Mouse (Mus musculus): Measurements from ENCODE around the gene Cntfr. TPM values are rescaled to one million over a fixed set of nuclear protein-coding genes. Genes with fewer than 3 reads are reported as not detected.
A peak's percentile ranks its signal among the peaks of the same experiment; 100 is the strongest.

The Cntfr gene
- total and polyA plus RNA-seq, 2 experiments from 2014 or later = 0.38 TPM; not detected in 1

DNA sequence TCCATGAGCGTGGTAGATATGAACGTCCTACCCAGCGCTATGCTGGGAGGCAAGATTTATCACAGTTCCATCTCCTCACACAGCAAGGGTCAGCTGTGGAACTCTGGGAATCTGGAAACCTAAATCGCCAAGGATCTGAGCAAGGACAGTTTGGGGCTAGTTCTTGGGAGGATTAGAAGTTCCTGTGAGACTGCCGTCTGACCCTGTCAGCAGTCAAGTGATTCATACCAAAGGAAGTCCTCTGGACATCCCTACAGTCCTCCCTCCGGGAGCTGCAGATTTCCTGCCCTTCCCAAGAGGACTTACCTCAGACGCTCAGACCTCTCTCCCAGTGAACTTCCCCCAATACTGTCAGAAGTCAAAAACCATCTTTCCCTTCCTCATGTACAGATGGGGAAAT, 60.5 kb downstream of the Cntfr start:
- WGBS = 30% methylated on average over 7 of the region's 7 CpGs
- DNase-seq (ENCODE audit: low spot score) = no peak
- H3K4me3 ChIP-seq (ENCODE audit: low read depth, low read length) = no peak overlapping the region

DNA sequence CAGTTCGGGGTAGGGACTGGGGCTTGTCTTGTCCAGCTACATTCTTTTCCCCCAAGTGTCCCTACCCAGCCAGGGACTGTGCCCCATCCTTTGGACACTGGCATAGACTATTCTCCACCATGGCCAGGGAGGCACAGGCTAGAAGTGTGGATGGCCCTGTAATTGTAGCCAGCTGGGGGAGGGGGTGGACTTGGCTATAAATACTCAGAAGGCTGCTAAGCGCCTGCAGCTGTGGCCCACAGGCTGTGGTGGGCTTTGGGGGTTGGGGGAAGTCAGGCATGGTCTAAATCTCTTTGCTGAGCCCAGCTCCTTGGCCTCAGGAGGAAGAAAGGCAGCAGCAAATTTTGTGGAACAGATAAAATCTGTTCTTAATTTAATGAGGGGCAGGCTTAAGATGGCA, 61.0 kb downstream of the Cntfr start:
- Histone ChIP-seq H3K9ac (replicated peaks; ENCODE audit: low read depth, low read length) (no peak overlapping the region), H3K36me3 (replicated peaks; ENCODE audit: control insufficient read depth, insufficient read depth, low read length) (no peaks in the 10 kb centered on the region), H3K4me3 (ENCODE audit: low read depth, low read length) (no peak overlapping the region), H3K27ac (ENCODE audit: low read depth) (no peak overlapping the region), H3K4me2 (ENCODE audit: low read depth, low read length) (no peak overlapping the region), H3K9me3 (replicated peaks; ENCODE audit: control insufficient read depth, low read length) (no peaks in the 10 kb centered on the region), H3K27me3 (ENCODE audit: control insufficient read depth, insufficient read depth, low read length) (peaks cover 19% of the 10 kb centered on the region; the same call in 1 of the 2 replicates), H3K4me1 (ENCODE audit: control insufficient read depth, insufficient read depth) (peaks cover 21% of the 10 kb centered on the region)
- DNase-seq (ENCODE audit: low spot score) (no peak), ATAC-seq (ENCODE audit: insufficient read depth, low read depth) (no peak)
- no peak for TF ChIP-seq EP300 (IDR thresholded peaks at IDR 0.05; ENCODE audit: low read depth)
- 53% methylated on average over 2 of the region's 2 CpGs for WGBS

More for the DNA sequence above, 60.5 kb downstream of the Cntfr start:
- TF ChIP-seq CTCF (IDR thresholded peaks at IDR 0.05; ENCODE audit: low read depth) = no peak
- no peak for TF ChIP-seq EP300 (IDR thresholded peaks at IDR 0.05; ENCODE audit: low read depth)
- Histone ChIP-seq H3K9me3 (replicated peaks; ENCODE audit: control insufficient read depth, low read length) (no peaks in the 10 kb centered on the region), H3K4me1 (ENCODE audit: control insufficient read depth, insufficient read depth) (peaks cover 17% of the 10 kb centered on the region), H3K9ac (replicated peaks; ENCODE audit: low read depth, low read length) (no peak overlapping the region), H3K27ac (ENCODE audit: low read depth) (no peak overlapping the region), H3K36me3 (replicated peaks; ENCODE audit: control insufficient read depth, insufficient read depth, low read length) (no peaks in the 10 kb centered on the region), H3K4me2 (ENCODE audit: low read depth, low read length) (no peak overlapping the region), H3K27me3 (ENCODE audit: control insufficient read depth, insufficient read depth, low read length) (peaks cover 19% of the 10 kb centered on the region; the same call in 1 of the 2 replicates)
- no peak for ATAC-seq (ENCODE audit: insufficient read depth, low read depth)

DNA sequence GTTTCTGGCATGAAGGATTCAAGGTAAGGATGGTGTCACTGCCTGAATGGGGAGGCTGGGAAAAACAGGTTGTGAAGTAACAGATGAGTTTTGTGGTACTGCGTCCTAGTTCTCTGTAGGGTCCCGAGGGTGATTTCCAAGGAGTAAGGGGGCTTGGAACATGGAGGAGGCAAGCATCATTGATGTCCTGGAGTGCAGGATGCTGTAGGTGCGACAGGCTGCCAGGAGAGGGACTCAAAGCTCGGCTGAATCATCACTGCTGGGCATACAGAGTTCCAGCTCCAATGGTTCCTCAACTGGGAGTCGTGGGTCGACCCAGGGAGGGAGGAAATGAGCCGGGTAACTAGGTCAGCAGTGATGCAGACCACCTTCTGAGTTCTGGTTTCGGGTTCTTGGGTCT, 61.7 kb downstream of the Cntfr start:
- Histone ChIP-seq H3K27ac (ENCODE audit: low read depth) (no peak overlapping the region), H3K4me1 (ENCODE audit: control insufficient read depth, insufficient read depth) (peaks cover 25% of the 10 kb centered on the region), H3K36me3 (replicated peaks; ENCODE audit: control insufficient read depth, insufficient read depth, low read length) (no peaks in the 10 kb centered on the region), H3K9me3 (replicated peaks; ENCODE audit: control insufficient read depth, low read length) (no peaks in the 10 kb centered on the region), H3K4me3 (ENCODE audit: low read depth, low read length) (no peak overlapping the region), H3K9ac (replicated peaks; ENCODE audit: low read depth, low read length) (no peak overlapping the region), H3K27me3 (ENCODE audit: control insufficient read depth, insufficient read depth, low read length) (peaks cover 19% of the 10 kb centered on the region; the same call in 1 of the 2 replicates), H3K4me2 (ENCODE audit: low read depth, low read length) (no peak overlapping the region)
- DNase-seq (ENCODE audit: low spot score) = no peak
- 66% methylated on average over 8 of the region's 8 CpGs for WGBS
- no peak for ATAC-seq (ENCODE audit: insufficient read depth, low read depth)
- peak; percentile 9; the same call in 1 of the 2 replicates for TF ChIP-seq CTCF (IDR thresholded peaks at IDR 0.05; ENCODE audit: low read depth)
- TF ChIP-seq EP300 (IDR thresholded peaks at IDR 0.05; ENCODE audit: low read depth) = no peak

DNA sequence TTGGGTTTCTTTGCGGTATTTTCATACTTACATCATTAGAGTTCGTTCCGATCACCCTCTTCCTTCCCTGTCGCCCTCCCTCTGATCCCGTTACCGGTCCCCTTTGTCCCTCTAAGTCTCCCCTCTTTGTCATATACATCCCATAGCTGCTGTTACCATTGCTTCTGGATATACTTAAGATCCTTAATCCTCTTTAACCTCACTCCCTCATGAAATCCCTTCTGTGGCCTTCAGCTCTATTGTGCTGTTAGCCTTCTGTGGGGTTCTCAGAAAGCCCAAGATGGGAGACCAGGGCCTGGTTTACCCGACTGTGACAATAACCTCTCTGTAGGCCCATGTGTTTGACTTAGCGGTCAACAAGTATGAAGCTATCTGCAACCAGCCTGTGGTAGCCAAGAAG, 62.3 kb downstream of the Cntfr start:
- 93% methylated on average over 8 of the region's 8 CpGs for WGBS
- H3K4me1 ChIP-seq (ENCODE audit: control insufficient read depth, insufficient read depth) = peaks cover 25% of the 10 kb centered on the region

DNA sequence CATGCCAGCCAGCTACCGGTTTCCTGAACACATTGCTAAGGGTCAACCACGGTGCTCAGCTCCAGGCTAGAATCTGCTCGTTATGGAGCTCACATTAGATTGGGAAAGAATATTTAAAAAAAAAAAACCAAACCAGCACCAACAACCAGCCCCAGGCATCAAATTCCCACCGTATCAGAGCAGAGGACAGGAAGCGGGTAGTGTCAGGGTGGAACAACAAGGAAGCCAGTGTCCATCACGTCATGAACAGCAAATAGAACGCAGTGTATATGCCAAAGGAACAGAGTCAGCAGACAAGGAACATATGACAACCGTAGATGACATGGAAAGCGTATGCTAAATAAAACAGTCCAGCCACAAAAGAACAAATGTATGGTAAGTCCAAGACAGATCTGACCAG, 63.9 kb downstream of the Cntfr start:
- Histone ChIP-seq H3K27me3 (ENCODE audit: control insufficient read depth, insufficient read depth, low read length) (0 out of 2 replicates have a peak, but pooled peaks cover 6% of the 10 kb centered on the region), H3K9ac (replicated peaks; ENCODE audit: low read depth, low read length) (no peak overlapping the region), H3K9me3 (replicated peaks; ENCODE audit: control insufficient read depth, low read length) (no peaks in the 10 kb centered on the region), H3K27ac (ENCODE audit: low read depth) (no peak overlapping the region), H3K36me3 (replicated peaks; ENCODE audit: control insufficient read depth, insufficient read depth, low read length) (no peaks in the 10 kb centered on the region), H3K4me2 (ENCODE audit: low read depth, low read length) (no peak overlapping the region), H3K4me1 (ENCODE audit: control insufficient read depth, insufficient read depth) (peaks cover 32% of the 10 kb centered on the region), H3K4me3 (ENCODE audit: low read depth, low read length) (no peak overlapping the region)
- TF ChIP-seq EP300 (IDR thresholded peaks at IDR 0.05; ENCODE audit: low read depth) (no peak), CTCF (IDR thresholded peaks at IDR 0.05; ENCODE audit: low read depth) (no peak)
- ATAC-seq (ENCODE audit: insufficient read depth, low read depth) = no peak
- DNase-seq (ENCODE audit: low spot score) = no peak
- 63% methylated on average over 9 of the region's 9 CpGs for WGBS

More for the DNA sequence above, 62.3 kb downstream of the Cntfr start:
- ATAC-seq (ENCODE audit: insufficient read depth, low read depth) (no peak), DNase-seq (ENCODE audit: low spot score) (no peak)
- Histone ChIP-seq H3K4me3 (ENCODE audit: low read depth, low read length) (no peak overlapping the region), H3K27me3 (ENCODE audit: control insufficient read depth, insufficient read depth, low read length) (peaks cover 19% of the 10 kb centered on the region; the same call in 1 of the 2 replicates), H3K27ac (ENCODE audit: low read depth) (no peak overlapping the region), H3K4me2 (ENCODE audit: low read depth, low read length) (no peak overlapping the region), H3K36me3 (replicated peaks; ENCODE audit: control insufficient read depth, insufficient read depth, low read length) (no peaks in the 10 kb centered on the region), H3K9me3 (replicated peaks; ENCODE audit: control insufficient read depth, low read length) (no peaks in the 10 kb centered on the region), H3K9ac (replicated peaks; ENCODE audit: low read depth, low read length) (no peak overlapping the region)
- TF ChIP-seq EP300 (IDR thresholded peaks at IDR 0.05; ENCODE audit: low read depth) (no peak), CTCF (IDR thresholded peaks at IDR 0.05; ENCODE audit: low read depth) (no peak)

DNA sequence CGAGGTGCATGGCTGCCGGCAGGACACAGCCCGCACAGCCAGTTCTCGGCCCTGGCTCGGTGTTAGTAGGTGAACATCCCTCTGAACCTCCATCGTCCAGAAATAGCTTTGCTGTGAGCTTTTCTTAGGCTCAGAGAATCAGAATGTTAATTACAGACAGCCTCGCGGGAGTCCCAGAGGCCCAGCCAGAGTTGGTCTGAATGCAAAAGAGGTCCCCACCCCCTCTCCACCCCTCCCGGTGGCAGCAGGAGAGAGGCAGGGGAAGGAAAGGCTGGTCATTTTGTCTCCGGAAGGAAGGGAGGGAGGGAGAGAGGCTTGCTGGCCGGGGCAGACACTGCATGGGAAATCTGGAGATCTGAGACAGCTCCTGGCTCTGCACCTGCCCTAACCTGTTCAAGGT, 65.5 kb downstream of the Cntfr start:
- Histone ChIP-seq H3K4me3 (ENCODE audit: low read depth, low read length) (no peak overlapping the region), H3K27ac (ENCODE audit: low read depth) (peak overlapping the region; percentile 37; the same call in 1 of the 2 replicates), H3K9me3 (replicated peaks; ENCODE audit: control insufficient read depth, low read length) (no peaks in the 10 kb centered on the region), H3K27me3 (ENCODE audit: control insufficient read depth, insufficient read depth, low read length) (0 out of 2 replicates have a peak, but pooled peaks cover 6% of the 10 kb centered on the region), H3K4me2 (ENCODE audit: low read depth, low read length) (peak overlapping the region; percentile 12), H3K36me3 (replicated peaks; ENCODE audit: control insufficient read depth, insufficient read depth, low read length) (no peaks in the 10 kb centered on the region), H3K4me1 (ENCODE audit: control insufficient read depth, insufficient read depth) (peaks cover 33% of the 10 kb centered on the region), H3K9ac (replicated peaks; ENCODE audit: low read depth, low read length) (no peak overlapping the region)
- DNase-seq (ENCODE audit: low spot score) (peak; percentile 46), ATAC-seq (ENCODE audit: insufficient read depth, low read depth) (peak; percentile 66)
- no peak for TF ChIP-seq CTCF (IDR thresholded peaks at IDR 0.05; ENCODE audit: low read depth)
- no peak for TF ChIP-seq EP300 (IDR thresholded peaks at IDR 0.05; ENCODE audit: low read depth)
- 2% methylated on average over 11 of the region's 11 CpGs for WGBS
